Comparison of ENCODE assay signal across 8 mouse cellular contexts in genomic region chr5:137631171-137631570, GRCm38 (mm10). TPM values are rescaled to one million over a fixed set of nuclear protein-coding genes. Genes with fewer than 3 reads are reported as not detected.
DNase-seq lines count a peak whose midpoint lies in the region; ATAC-seq and TF ChIP-seq lines count a peak whose summit lies in the region.

No protein-coding gene starts in this region.

- H3K79me2 ChIP-seq in MEL (ENCODE audit: control insufficient read depth, insufficient read depth, low read length, poor library complexity): peaks cover 28% of the 10 kb centered on the region

- peak overlapping the region; percentile 93 for H3K4me2 ChIP-seq in heart, embryonic 11.5 days

- TF ChIP-seq CTCF in MEL (IDR thresholded peaks at IDR 0.05 in 2 of 3, conservative IDR thresholded peaks at IDR 0.05 in 1 of 3; ENCODE audit: control insufficient read depth in 1 of 3, insufficient read depth in 1 of 3, low read depth in 2 of 3, low read length in 3 of 3, poor library complexity in 1 of 3, severe bottlenecking in 1 of 3): no peak

- peak overlapping the region; percentile 70 for H3K27ac ChIP-seq in MEL (ENCODE audit: control insufficient read depth, low read depth, low read length)
- H3K27ac ChIP-seq in heart, embryonic 11.5 days (ENCODE audit: low read depth, low read length): peak overlapping the region; percentile 67

- TF ChIP-seq POLR2A in MEL (IDR thresholded peaks at IDR 0.05; ENCODE audit: control insufficient read depth in 1 of 2, insufficient read depth in 1 of 2, low read depth in 1 of 2, low read length in 2 of 2, poor library complexity in 1 of 2): peak in 1 of 2 experiments; percentile 36; a peak in 1 of 4 replicates

- peak overlapping the region; percentile 52 for H3K9ac ChIP-seq in MEL (ENCODE audit: control insufficient read depth, low read depth, low read length, poor library complexity, severe bottlenecking)
- no peak overlapping the region; the same call in 1 of the 2 replicates for H3K9ac ChIP-seq in heart, embryonic 11.5 days (ENCODE audit: low read depth, low read length)

- intact Hi-C loops in left cerebral cortex, postnatal 4 days (cut with DNase I): no loop called here

- no peaks in the 10 kb centered on the region for H3K27me3 ChIP-seq in MEL (ENCODE audit: control insufficient read depth in 1 of 2, insufficient read depth in 2 of 2, low read length in 2 of 2)
- H3K27me3 ChIP-seq in heart, embryonic 11.5 days (ENCODE audit: control insufficient read depth, insufficient read depth, low read length): no peaks in the 10 kb centered on the region

- WGBS in heart, embryonic 11.5 days (ENCODE audit: insufficient replicate concordance): 54% methylated on average over 9 of the region's 9 CpGs

- no peak for TF ChIP-seq RAD21 in MEL (IDR thresholded peaks at IDR 0.05; ENCODE audit: low read depth, low read length)

- H3K4me3 ChIP-seq in MEL (ENCODE audit: control insufficient read depth in 1 of 2, insufficient read depth in 1 of 2, low read depth in 2 of 2, low read length in 2 of 2): peak overlapping the region; percentile 20 to 28
- H3K4me3 ChIP-seq in heart, embryonic 11.5 days (ENCODE audit: low read depth, low read length): peak overlapping the region; percentile 94; the same call in 1 of the 2 replicates

- H3K4me1 ChIP-seq in MEL (ENCODE audit: control insufficient read depth in 1 of 2, insufficient read depth in 2 of 2, low read length in 2 of 2): peaks cover 3 to 30% of the 10 kb centered on the region in 2 experiments
- peaks cover 21% of the 10 kb centered on the region for H3K4me1 ChIP-seq in heart, embryonic 11.5 days (ENCODE audit: control insufficient read depth, insufficient read depth, low read length)

- peak in 1 of 2 experiments; percentile 38; a peak in 3 of 4 replicates for TF ChIP-seq EP300 in MEL (IDR thresholded peaks at IDR 0.05; ENCODE audit: low read depth in 1 of 2, low read length in 2 of 2)

- no peaks in the 10 kb centered on the region for H3K9me3 ChIP-seq in MEL (replicated peaks; ENCODE audit: insufficient read depth, low read length)
- H3K9me3 ChIP-seq in heart, embryonic 11.5 days (replicated peaks; ENCODE audit: control insufficient read depth, low read length): no peaks in the 10 kb centered on the region

- DNase-seq in A20 (ENCODE audit: low read depth, low spot score): peak; percentile 85
- DNase-seq in MEL (ENCODE audit: low read depth, low spot score): peak; percentile 84
- peak; percentile 67 for DNase-seq in kidney, postnatal 10 days
- peak; percentile 75 to 79 for DNase-seq in lung, postnatal 4 days
- DNase-seq in spleen, postnatal 4 days (ENCODE audit: low spot score in 2 of 2): peak; percentile 76 to 85
- DNase-seq in cerebellum, postnatal 10 days: no peak
- no peak for DNase-seq in left cerebral cortex, postnatal 4 days

- peaks cover 2 to 24% of the 10 kb centered on the region in 2 experiments for H3K36me3 ChIP-seq in MEL (ENCODE audit: control insufficient read depth in 1 of 2, insufficient read depth in 2 of 2, low read length in 2 of 2)
- H3K36me3 ChIP-seq in heart, embryonic 11.5 days (ENCODE audit: control insufficient read depth, insufficient read depth, low read length): peaks cover 13% of the 10 kb centered on the region

- no peak for ATAC-seq in heart, embryonic 11.5 days (replicated peaks; ENCODE audit: insufficient number of reproducible peaks, low FRiP score, low TSS enrichment)

TF ChIP-seq in MEL, 35 proteins besides CTCF, POLR2A, EP300 and RAD21:
- TF ChIP-seq CHD2 (IDR thresholded peaks at IDR 0.05; ENCODE audit: low read length): no peak
- TF ChIP-seq ZMIZ1 (IDR thresholded peaks at IDR 0.05; ENCODE audit: low read depth, low read length): no peak
- no peak for TF ChIP-seq RCOR1 (IDR thresholded peaks at IDR 0.05; ENCODE audit: low read depth, low read length)
- TF ChIP-seq CHD1 (IDR thresholded peaks at IDR 0.05; ENCODE audit: low read depth, low read length): no peak
- no peak for TF ChIP-seq MAFK (IDR thresholded peaks at IDR 0.05; ENCODE audit: borderline replicate concordance, low read depth, low read length)
- TF ChIP-seq ETS1 (IDR thresholded peaks at IDR 0.05; ENCODE audit: low read depth, low read length): peak; percentile 25; the same call in 1 of the 2 replicates
- TF ChIP-seq MEF2A (IDR thresholded peaks at IDR 0.05; ENCODE audit: extremely low read depth, insufficient replicate concordance, low read depth, low read length, poor library complexity, severe bottlenecking): no peak
- no peak for TF ChIP-seq GABPA (IDR thresholded peaks at IDR 0.05; ENCODE audit: low read depth, low read length)
- no peak for TF ChIP-seq NELFE (IDR thresholded peaks at IDR 0.05; ENCODE audit: low read depth, low read length)
- TF ChIP-seq MYC (IDR thresholded peaks at IDR 0.05; ENCODE audit: low read depth, low read length): no peak
- no peak for TF ChIP-seq POLR2AphosphoS2 (IDR thresholded peaks at IDR 0.05; ENCODE audit: low read length)
- TF ChIP-seq UBTF (IDR thresholded peaks at IDR 0.05; ENCODE audit: borderline replicate concordance, insufficient read depth, low read depth, low read length): no peak
- no peak for TF ChIP-seq TAL1 (IDR thresholded peaks at IDR 0.05; ENCODE audit: low read length)
- peak; percentile 53 for TF ChIP-seq USF1 (IDR thresholded peaks at IDR 0.05; ENCODE audit: low read depth, low read length)
- TF ChIP-seq ZC3H11A (IDR thresholded peaks at IDR 0.05; ENCODE audit: low read depth, low read length): no peak
- no peak for TF ChIP-seq GATA1 (IDR thresholded peaks at IDR 0.05; ENCODE audit: low read depth, low read length)
- TF ChIP-seq BHLHE40 (IDR thresholded peaks at IDR 0.05; ENCODE audit: borderline replicate concordance, low read depth, low read length): no peak
- no peak for TF ChIP-seq MAZ (IDR thresholded peaks at IDR 0.05; ENCODE audit: low read depth, low read length)
- TF ChIP-seq ELF1 (IDR thresholded peaks at IDR 0.05; ENCODE audit: low read depth, low read length): peak; percentile 54; the same call in 1 of the 2 replicates
- no peak for TF ChIP-seq NRF1 (IDR thresholded peaks at IDR 0.05; ENCODE audit: insufficient read depth, low read depth, low read length, poor library complexity, severe bottlenecking)
- no peak for TF ChIP-seq ZKSCAN1 (IDR thresholded peaks at IDR 0.05; ENCODE audit: low read depth, low read length)
- TF ChIP-seq KAT2A (conservative IDR thresholded peaks at IDR 0.05; ENCODE audit: low read depth, low read length): no peak
- no peak for TF ChIP-seq E2F4 (IDR thresholded peaks at IDR 0.05; ENCODE audit: borderline replicate concordance, low read depth, low read length)
- no peak for TF ChIP-seq MYB (IDR thresholded peaks at IDR 0.05; ENCODE audit: low read depth, low read length)
- no peak for TF ChIP-seq TBP (IDR thresholded peaks at IDR 0.05; ENCODE audit: low read depth, low read length)
- no peak for TF ChIP-seq POLR2AphosphoS5 (IDR thresholded peaks at IDR 0.05; ENCODE audit: borderline replicate concordance, low read depth, low read length)
- no peak for TF ChIP-seq SMC3 (IDR thresholded peaks at IDR 0.05; ENCODE audit: low read depth, low read length)
- TF ChIP-seq MXI1 (IDR thresholded peaks at IDR 0.05; ENCODE audit: low read depth, low read length): peak; percentile 59; the same call in 1 of the 2 replicates
- TF ChIP-seq TCF12 (IDR thresholded peaks at IDR 0.05; ENCODE audit: low read depth, low read length): no peak; the same call in 1 of the 2 replicates
- no peak for TF ChIP-seq JUND (IDR thresholded peaks at IDR 0.05; ENCODE audit: low read depth, low read length)
- TF ChIP-seq ZNF384 (IDR thresholded peaks at IDR 0.05; ENCODE audit: low read depth, low read length): no peak
- no peak for TF ChIP-seq HCFC1 (IDR thresholded peaks at IDR 0.05; ENCODE audit: low read depth, low read length)
TF ChIP-seq in MEL: peak in this region for 4.

RNA-seq across cellular contexts. Expression of gene Gm20605, which starts 2.2 kb away (rescaled TPM):
- 2.4 and 2.5 TPM in 2 replicates for total RNA-seq in MEL (2012; rRNA removed)
- 10 to 100 TPM in 1 of 2 experiments, not detected in 1; 12.7 TPM for polyA plus RNA-seq in MEL (2012; ENCODE audit: insufficient read depth in 1 of 2, insufficient read length in 2 of 2, low read depth in 1 of 2, low replicate concordance in 2 of 2, missing spikeins in 1 of 2)
- polyA plus RNA-seq in heart, embryonic 11.5 days (2014; fragmentation: Nextera tagmentation; extraction: Ambion mirVana): 5.9 and 6.5 TPM in 2 replicates
- total RNA-seq in left cerebral cortex, postnatal 4 days (2021): 10 to 100 TPM in 1 of 2 experiments, 1 to 10 TPM in 1; 9.9 to 10.2 TPM

RNA-seq across cellular contexts. Expression of gene Lrch4, which starts 2.2 kb away (rescaled TPM):
- 9.1 and 9.7 TPM in 2 replicates for total RNA-seq in MEL (2012; rRNA removed)
- polyA plus RNA-seq in MEL (2012; ENCODE audit: insufficient read depth in 1 of 2, insufficient read length in 2 of 2, low read depth in 1 of 2, low replicate concordance in 2 of 2, missing spikeins in 1 of 2): 100 to 1,000 TPM in 1 of 2 experiments, 10 to 100 TPM in 1; 47.0 to 239 TPM
- 26.0 and 28.0 TPM in 2 replicates for polyA plus RNA-seq in heart, embryonic 11.5 days (2014; fragmentation: Nextera tagmentation; extraction: Ambion mirVana)
- total RNA-seq in left cerebral cortex, postnatal 4 days (2021): 10 to 100 TPM; 13.7 to 13.9 TPM

RNA-seq across cellular contexts. Expression of gene Fbxo24, which starts 2.4 kb away (rescaled TPM):
- 0.13 and 0.42 TPM in 2 replicates for total RNA-seq in MEL (2012; rRNA removed)
- polyA plus RNA-seq in MEL (2012; ENCODE audit: insufficient read depth in 1 of 2, insufficient read length in 2 of 2, low read depth in 1 of 2, low replicate concordance in 2 of 2, missing spikeins in 1 of 2): under 1 TPM in 1 of 2 experiments, not detected in 1; 0.46 TPM
- polyA plus RNA-seq in heart, embryonic 11.5 days (2014; fragmentation: Nextera tagmentation; extraction: Ambion mirVana): not detected in 2 replicates
- total RNA-seq in left cerebral cortex, postnatal 4 days (2021): under 1 TPM in 1 of 2 experiments, not detected in 1; 0.20 TPM

RNA-seq across cellular contexts. Expression of gene Sap25, which starts 10.0 kb away (rescaled TPM):
- total RNA-seq in MEL (2012; rRNA removed): 1.9 and 3.0 TPM in 2 replicates
- 10 to 100 TPM in 1 of 2 experiments, not detected in 1; 22.7 TPM for polyA plus RNA-seq in MEL (2012; ENCODE audit: insufficient read depth in 1 of 2, insufficient read length in 2 of 2, low read depth in 1 of 2, low replicate concordance in 2 of 2, missing spikeins in 1 of 2)
- polyA plus RNA-seq in heart, embryonic 11.5 days (2014; fragmentation: Nextera tagmentation; extraction: Ambion mirVana): 3.9 and 5.6 TPM in 2 replicates
- 1 to 10 TPM; 2.8 to 4.9 TPM for total RNA-seq in left cerebral cortex, postnatal 4 days (2021)

RNA-seq across cellular contexts. Expression of gene Irs3, which starts 14.3 kb away (rescaled TPM):
- total RNA-seq in MEL (2012; rRNA removed): 0.10 TPM in 1 of 2 replicates, not detected in the other
- polyA plus RNA-seq in MEL (2012; ENCODE audit: insufficient read depth in 1 of 2, insufficient read length in 2 of 2, low read depth in 1 of 2, low replicate concordance in 2 of 2, missing spikeins in 1 of 2): not detected
- polyA plus RNA-seq in heart, embryonic 11.5 days (2014; fragmentation: Nextera tagmentation; extraction: Ambion mirVana): 0.23 TPM in 2 replicates
- total RNA-seq in left cerebral cortex, postnatal 4 days (2021): under 1 TPM in 1 of 2 experiments, not detected in 1; 0.28 TPM

Comparison
In these comparisons a context has a peak if more than half of its experiments do, and no peak if none do; other contexts are left out.
1. DNase-seq: peak in A20 (single experiment), MEL (single experiment), kidney, postnatal 10 days (single experiment), lung, postnatal 4 days (2 of 2) and spleen, postnatal 4 days (2 of 2); none in cerebellum, postnatal 10 days (0 of 2) and left cerebral cortex, postnatal 4 days (single experiment).